Mouse (Mus musculus) heart, adult 8-10 months (tissue): ENCODE measurements around the gene Mybpc2. TPM values are rescaled to one million over a fixed set of nuclear protein-coding genes. Genes with fewer than 3 reads are reported as not detected.
A peak's percentile ranks its signal among the peaks of the same experiment; 100 is the strongest.

ENCODE experiments used
- DNase-seq: peaks from one replicate; pipeline ENCODE4 v3.0.0; 2022; ENCODE audit warnings: low spot score
- total RNA-seq, 4 experiments: library from RNA; stranded (reverse); gene quantifications; 2 replicates each; pipeline ENCODE4 v1.2.4; 2022

The Mybpc2 gene
- total RNA-seq, 4 experiments from 2014 or later, result 14.6 to 21.4 (median 17.7) TPM

GRCm38 (mm10) chr7:44486927-44487575 lies 37.4 kb downstream of the Mybpc2 start:
- DNase-seq, result no peak

DNA sequence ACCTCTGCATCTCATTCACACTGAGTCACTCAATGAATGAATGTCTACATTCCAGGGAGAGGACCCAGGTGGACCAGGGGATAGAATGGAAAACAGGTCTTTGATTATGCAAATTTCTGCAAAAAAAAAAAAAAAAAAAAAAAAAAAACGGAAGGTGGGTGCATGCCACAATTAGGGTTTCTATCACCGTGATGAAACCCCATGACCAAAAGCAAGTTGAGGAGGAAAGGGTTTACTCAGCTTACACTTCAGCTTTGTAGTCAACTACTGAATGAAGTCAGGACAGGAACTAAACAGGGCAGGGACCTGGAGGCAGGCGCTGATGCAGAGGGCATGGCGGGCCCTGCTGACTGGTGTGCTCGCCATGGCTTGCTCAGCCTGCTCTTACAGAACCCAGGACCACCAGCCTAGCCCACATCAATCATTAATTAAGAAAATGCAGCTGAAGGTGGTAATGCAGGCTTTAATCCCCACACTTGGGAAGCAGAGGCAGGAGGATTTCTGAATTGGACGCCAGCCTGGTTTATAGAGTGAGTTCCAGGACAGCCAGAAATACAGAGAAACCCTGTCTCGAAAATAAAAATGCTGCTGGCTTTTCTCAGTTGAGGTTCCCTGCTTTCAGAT lies 38.8 kb downstream of the Mybpc2 start:
- DNase-seq, result no peak

DNA sequence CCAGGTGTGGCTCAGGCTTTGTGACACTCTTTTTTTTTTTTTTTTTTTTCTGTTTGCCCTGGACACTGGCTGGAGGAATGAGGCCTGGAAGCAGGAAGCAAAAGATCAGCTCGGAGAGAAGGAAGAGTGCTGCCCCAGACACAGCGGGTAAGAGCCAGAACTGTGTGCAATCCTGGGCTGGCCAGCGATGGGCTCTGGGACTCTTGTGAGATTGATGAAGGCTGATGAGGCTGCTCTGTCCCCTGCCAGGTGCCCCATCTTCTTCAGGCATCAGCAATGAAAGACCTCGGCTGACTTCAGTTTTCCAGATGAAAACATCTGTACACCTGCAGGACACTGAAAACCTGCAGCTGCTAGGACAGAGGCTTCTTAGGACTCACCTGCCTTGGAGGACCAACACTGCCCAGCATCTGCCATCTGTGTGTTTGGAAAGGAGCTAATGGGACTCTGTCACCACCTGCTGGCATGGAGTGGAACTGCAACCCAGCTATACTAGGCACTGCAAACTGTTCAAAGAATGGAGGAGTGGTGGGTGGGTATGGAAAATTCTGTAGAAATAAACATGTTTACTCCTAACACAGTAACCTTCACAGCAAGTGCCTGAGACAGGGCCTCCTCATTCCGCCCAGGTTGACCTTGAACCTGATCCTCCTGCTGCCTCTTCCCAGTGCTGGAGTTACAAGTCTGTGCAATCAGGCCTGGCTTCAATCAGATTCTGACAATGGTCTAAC lies 39.5 kb downstream of the Mybpc2 start:
- DNase-seq, result peak; percentile 66

DNA sequence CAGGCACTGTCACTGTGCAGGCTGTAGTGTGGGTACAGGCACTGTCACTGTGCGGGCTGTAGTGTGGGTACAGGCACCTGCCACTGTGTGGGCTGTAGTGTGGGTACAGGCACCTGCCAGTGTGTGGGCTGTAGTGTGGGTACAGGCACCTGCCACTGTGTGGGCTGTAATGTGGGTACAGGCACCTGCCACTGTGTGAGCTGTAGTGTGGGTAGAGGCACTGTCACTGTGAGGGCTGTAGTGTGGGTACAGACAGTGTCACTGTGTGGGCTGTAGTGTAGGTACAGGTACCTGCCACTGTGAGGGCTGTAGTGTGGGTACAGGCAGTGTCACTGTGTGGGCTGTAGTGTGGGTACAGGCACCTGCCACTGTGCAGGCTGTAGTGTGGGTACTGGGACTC lies 40.3 kb downstream of the Mybpc2 start:
- no peak for DNase-seq

- no peak for DNase-seq
Observed at GRCm38 (mm10) chr7:44482836-44483435, 41.5 kb downstream of the Mybpc2 start.

DNA sequence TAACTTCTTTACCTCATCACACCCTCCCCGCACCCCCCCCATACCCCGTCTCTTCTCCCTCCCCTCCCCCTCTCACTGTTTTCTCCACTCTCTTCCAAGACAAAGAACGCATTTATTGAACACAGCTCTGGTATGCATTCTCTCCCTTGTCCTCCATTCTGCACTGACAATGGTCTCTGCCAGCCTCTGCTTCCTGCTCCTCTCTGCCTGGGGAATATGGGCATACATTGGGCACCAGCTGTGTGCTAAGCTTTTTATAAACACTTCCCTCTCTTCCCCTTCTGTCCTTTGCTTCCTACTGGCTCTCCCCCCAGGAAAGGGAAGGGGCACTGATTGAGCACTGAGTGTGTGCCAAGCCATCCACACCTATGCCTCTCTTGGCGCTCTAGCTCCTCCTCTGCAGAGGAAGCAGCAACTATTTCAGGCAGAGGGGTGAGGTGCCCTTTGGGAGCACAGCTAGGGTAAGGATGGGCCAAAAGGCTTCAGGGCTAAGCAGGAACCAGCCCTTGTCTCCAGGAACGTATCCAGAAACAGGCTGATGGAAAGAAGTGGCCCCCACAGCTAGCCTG lies 49.3 kb downstream of the Mybpc2 start:
- no peak for DNase-seq

GRCm38 (mm10) chr7:44474419-44474818 lies 50.0 kb downstream of the Mybpc2 start:
- peak; percentile 67 for DNase-seq

DNA sequence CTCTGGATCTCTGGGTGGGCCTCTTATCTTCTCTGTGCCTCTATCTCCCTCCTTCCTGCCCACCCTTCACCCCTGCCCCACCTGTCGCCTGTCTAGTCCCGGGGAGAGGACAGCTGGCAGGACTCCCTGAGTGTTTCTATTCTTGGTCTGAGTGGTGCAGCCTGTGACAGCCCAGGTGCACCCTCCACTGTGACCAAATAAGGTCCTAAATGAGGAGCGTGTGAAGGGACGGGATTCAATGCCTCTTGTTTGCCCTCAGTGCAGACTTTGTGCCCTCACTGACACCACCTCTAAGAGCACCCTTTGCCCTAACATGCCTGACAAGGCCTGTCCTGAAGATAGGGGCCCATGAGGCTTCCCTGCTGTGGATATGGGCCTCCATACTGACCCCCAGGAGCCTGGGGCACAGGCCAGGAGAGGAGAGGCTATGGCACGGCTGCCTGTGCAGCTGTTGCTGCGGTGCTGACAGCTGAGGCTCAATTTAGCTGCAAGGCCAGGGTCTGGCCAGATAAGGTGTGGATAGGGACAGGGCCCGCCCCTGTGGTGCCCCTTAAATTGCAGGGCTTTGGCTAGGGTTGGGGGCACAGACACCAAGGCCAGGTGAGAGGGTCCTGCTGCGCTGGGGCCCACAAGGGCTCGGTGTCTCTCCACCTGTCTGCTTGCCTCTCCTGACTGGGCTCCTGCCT lies 51.4 kb downstream of the Mybpc2 start:
- peak; percentile 73 for DNase-seq

DNA sequence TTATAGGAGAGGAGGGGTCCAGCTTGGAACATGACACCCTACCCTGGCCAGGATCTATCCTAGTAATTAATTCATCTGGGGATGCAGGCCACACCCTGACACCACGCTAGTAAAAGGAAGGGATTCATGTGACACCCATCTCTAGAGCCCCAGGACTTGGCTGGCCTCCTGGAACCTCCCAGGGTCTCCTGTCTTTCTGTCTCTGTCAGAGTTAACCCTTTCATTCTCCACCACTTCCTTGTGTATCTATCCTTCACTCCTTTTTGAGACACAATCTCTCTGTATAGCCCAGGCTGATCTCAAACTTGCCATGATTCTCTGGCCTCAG lies 51.9 kb downstream of the Mybpc2 start:
- no peak for DNase-seq

DNA sequence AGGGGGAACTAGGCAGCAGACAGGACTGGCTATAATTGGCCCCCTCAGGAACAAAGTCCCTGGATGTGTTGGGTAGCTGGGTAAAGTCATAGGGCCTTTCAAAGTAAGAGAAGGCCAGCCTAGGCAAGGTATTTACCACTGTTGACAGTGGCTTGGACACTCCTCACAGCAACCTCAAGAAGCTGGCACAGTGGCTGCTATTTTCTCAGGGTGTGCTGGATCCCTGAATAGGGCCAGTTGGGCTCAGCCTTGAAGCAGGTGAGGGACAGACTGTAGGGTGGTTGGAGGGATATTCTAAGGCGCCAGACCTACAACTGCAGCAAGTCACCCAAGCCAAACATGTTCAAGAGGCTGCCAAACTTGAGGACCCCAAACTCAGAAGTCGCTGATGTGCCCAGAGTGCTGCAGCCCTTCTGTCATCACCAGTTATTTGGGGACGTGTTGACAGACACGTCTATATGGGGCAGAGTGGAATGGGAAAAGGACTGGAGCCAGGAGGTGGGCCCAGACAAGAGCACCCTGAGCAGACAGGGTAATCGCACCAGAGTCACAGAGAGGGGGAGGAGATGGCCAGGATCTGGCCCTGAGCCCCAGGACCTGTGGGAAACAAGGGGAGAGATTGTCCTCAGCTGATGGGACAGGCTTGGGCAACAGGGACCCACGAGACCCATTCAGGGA lies 52.4 kb downstream of the Mybpc2 start:
- peak; percentile 74 for DNase-seq

- no peak for DNase-seq
Observed at GRCm38 (mm10) chr7:44470696-44471612, 53.5 kb downstream of the Mybpc2 start.

GRCm38 (mm10) chr7:44469677-44470675 lies 54.5 kb downstream of the Mybpc2 start:
- no peak for DNase-seq

GRCm38 (mm10) chr7:44468644-44469285 lies 55.7 kb downstream of the Mybpc2 start:
- no peak for DNase-seq

GRCm38 (mm10) chr7:44467811-44468411 lies 56.5 kb downstream of the Mybpc2 start, which contains the start of gene Josd2:
TSS of gene Josd2 (plus strand) at chr7:44467980.
- peak; percentile 97 for DNase-seq

GRCm38 (mm10) chr7:44466888-44467311 lies 57.6 kb downstream of the Mybpc2 start:
- no peak for DNase-seq

- DNase-seq, result no peak
Observed at GRCm38 (mm10) chr7:44466006-44466887, 58.2 kb downstream of the Mybpc2 start.

- no peak for DNase-seq
Observed at GRCm38 (mm10) chr7:44465111-44465510, 59.3 kb downstream of the Mybpc2 start, which contains the start of gene Aspdh. TSS of gene Aspdh (plus strand) at chr7:44465391.
